Mouse (Mus musculus) adrenal gland, postnatal 10 days (tissue): ENCODE results near the gene Zfp691. TPM values are rescaled to one million over a fixed set of nuclear protein-coding genes. Genes with fewer than 3 reads are reported as not detected.

ENCODE experiments used
- DNase-seq: peaks from one replicate; pipeline ENCODE4 v3.0.0; 2021; ENCODE audit warnings: mixed read lengths
- long read RNA-seq, 2 experiments: library from polyadenylated mRNA; stranded (forward); transcript quantifications; one replicate each; pipeline ENCODE4 v2.0.0; 2021
- total RNA-seq, 2 experiments: library from RNA; stranded (reverse); gene quantifications; 2 replicates each; pipeline ENCODE4 v1.2.3; 2021

Zfp691 gene
- 10 to 100 TPM; 13.5 to 15.9 TPM for total RNA-seq
- long read RNA-seq, experiment 1, transcript Zfp691-202 (2 exons, 1,588 nt): major isoform, 6 of 17 reads
- long read RNA-seq, experiment 1, partial matches to known transcripts: 0 of 17 reads
- long read RNA-seq, experiment 1, other reads (novel, unspliced or antisense): 7 of 17 reads
- long read RNA-seq, experiment 2, transcript Zfp691-202 (2 exons, 1,588 nt): major isoform, 5 of 6 reads
- long read RNA-seq, experiment 2, partial matches to known transcripts: 0 of 6 reads
- long read RNA-seq, experiment 2, other reads (novel, unspliced or antisense): 1 of 6 reads

DNA sequence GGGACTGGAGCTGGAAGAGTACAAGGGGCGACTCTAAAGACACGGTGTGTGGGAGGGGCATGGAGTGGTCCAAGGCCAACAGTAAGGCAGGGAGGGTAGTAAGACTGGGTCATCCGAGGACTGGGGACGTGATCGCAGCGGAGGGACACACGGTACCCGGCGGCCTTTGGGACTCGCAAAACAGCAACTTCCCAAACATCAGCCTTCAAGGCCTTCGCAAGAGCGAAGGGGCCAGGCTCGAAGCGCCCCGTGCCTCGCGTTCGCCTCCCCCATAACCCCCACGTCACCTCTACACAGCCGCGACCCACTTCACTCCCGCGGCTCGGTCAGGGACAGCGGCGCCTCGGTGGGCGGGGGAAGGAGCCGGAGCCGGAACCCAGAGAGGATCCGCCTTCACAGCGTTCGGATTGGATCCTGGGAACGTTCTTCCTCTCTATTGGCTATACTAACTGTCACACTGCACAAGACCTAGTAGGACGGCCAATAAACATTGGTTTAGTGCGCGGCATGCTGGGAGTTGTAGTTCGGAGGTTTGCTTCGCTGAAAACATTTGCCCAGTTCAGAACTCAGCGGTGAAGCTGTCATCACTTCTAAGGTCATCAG, at the start of gene Zfp691:
Zfp691 (minus strand) TSS at position 345 of the 603 bp plus-strand sequence.
- DNase-seq: peak; percentile 94

DNA sequence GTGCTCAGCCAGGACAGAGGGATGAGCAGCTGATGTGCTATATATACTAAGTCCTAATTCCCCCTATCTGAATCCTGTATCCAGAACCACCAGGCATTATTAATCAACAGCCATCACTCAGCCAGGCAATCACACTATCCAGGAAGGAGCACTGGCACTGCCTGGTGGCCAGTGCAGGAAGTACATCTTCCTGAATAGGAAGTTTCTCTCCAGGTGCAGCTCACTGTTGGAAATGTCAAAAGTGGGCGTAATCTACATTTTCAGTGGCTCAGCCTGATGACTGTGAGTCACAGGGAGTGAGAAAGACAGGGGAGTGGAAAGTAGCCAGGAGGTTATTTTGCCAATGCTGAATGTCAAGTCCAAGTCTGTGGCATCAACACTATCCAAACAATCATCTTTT, 49.7 kb upstream of the Zfp691 start:
- peak; percentile 52 for DNase-seq

- DNase-seq: no peak
Observed at GRCm38 (mm10) chr4:119218169-119218568, 44.2 kb upstream of the Zfp691 start, which contains the start of gene Tmem269. Tmem269 (minus strand) TSS chr4:119218217.

DNA sequence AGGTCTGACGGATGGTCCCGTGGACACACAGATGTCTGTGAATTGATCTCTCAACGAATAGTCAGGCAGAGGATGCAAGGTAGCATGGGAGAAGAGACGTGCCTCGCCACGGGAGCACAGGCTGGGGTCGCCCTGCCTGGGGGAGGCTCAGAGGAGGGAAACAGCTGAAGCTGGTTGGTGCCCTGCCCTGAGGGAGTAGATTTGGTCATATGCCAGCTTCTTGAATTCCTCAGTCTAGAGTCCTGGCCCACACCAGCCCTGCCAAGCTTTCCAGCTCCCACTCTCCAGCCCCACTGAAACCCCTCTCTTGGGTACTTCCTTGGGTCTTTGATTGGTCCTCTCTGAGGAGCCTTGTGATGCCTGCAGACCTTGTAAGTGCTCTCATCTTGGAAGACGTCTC, 42.7 kb upstream of the Zfp691 start:
- DNase-seq: no peak

DNA sequence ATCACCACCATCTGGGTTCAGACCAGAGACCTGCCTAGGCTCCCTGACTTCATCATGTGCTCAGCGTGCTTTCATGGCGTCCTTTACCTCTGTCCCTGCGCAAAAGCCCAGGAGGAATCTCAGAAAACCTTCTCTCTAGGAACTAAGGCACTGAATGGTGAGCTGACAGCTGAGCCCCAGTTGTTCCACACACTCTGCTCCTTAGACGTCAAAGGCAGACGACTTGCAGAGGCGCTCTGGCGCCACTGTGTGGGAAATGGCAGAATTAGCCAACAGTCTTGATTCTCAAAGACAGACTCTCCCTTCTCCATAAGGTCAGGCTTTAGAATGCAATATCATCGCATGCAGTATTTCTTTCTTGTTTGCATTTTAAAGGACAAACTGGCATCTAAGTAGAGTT, 30.7 kb upstream of the Zfp691 start:
- DNase-seq: peak; percentile 77

DNA sequence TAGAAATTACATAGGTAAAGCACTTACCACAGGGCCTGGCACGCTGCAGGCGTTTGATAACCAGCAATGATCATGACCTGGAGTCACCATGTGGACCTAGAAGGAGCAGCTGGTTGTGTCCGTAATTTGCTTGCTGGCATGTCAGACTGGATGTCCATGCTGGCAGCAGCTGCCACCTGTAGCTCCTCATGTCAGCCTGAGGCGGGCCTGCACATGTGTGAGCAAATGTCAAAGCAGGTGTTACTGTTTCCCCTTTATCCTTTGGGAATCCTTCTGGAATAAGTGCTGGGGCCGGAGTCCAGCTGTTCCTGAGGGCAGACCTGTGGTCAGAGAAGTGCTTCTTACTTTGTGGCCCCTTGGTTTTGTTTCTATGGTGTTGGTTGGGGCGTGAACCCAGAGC, 24.1 kb upstream of the Zfp691 start:
- DNase-seq: no peak

DNA sequence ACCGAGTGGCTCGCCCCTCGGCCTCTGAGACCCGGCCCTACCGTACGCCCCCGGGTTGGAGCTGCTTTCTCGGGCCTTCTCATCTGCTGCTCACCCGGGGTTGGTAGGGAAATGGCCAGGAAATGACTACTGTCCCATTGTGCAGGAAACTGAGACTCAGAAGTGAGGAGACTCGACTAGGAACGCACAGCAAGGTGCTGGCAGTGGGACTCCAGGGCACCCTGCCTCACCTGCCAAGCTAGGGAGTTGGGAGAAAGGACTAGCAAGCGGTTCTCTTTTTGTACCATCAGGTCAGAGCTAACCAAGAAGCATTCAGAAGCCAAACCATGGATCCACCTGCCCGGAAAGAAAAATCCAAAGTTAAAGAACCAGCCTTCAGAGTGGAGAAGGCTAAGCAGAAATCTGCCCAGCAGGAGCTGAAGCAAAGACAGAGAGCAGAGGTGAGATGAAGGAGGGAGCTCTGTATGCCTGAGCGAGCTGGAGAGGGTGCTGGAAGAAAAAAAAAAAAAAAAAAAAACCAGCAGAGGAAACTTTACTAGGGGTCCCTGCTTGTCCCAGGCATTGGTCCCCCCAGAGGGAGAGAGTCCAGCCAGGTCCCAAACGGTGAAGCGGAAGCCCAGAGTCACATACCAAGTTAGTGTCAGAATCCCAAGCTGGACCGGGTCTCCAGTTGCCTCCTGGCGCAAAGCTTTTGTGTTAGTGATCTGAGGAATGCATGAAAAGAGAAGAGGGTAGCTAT, 21.8 kb upstream of the Zfp691 start:
- DNase-seq: no peak

- peak; percentile 97 for DNase-seq
Observed at GRCm38 (mm10) chr4:119194909-119195581, 21.1 kb upstream of the Zfp691 start, which contains the start of gene Svbp. Svbp (plus strand) TSS chr4:119195306.

DNA sequence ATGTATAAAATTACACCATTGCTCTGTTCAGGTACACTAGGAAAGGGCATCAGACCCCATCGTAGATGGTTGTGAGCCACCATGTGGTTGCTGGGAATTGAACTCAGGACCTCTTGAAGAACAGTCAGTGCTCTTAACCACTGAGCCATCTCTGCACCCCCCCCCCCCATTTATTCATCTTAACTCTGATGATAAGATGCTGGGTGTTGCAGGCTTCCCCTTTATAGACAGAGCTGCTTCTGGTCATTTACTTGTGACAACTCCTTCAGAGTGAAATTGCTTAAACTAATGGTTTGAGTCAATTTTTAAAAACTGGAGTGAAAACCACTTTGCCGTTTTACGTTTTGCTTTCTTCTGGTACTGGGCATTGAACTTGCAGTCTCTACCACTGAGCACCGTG, 18.8 kb upstream of the Zfp691 start:
- DNase-seq: no peak

DNA sequence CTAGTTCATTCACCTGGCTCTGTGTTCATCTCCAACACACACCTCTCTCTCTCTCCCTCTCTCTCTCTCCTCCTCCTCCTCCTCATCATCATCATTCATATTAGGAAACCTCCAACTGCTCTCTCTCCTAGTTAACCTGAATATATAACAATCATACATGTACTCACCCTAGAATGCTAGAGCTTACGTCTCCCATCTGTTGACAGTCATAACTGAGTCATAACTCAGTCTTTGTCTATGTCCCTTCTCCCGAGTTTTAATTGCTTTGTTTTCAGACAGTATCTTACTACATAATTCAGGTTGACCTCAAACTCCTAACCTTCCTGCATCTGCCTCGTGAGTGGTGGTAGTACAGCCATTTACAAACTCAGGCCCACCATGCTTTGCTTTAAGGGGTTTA, 17.3 kb upstream of the Zfp691 start:
- DNase-seq: no peak

DNA sequence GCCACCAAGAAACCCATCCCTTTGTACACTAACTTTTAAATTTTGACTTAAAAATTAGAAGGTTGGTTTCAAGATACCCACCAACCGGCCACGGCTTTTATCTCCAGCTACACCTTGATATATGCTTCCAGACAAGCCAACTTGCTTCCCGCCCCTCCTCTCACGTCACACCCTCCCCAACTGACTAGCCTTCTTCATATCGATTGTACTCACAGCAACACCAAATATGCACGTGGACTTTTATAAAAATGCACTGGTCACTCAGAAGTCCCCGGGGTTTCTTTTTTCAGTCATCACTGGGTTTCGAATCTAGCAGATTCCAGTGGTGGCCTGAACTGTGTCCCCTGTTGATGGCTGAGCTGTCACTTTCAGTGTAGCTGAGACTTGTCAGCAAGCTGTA, 16.6 kb upstream of the Zfp691 start:
- DNase-seq: no peak

- no peak for DNase-seq
Observed at GRCm38 (mm10) chr4:119189864-119190263, 15.9 kb upstream of the Zfp691 start, which contains the start of gene Ermap. Ermap (minus strand) TSS chr4:119190011.

GRCm38 (mm10) chr4:119189392-119189791, 15.4 kb upstream of the Zfp691 start:
- DNase-seq: no peak

DNA sequence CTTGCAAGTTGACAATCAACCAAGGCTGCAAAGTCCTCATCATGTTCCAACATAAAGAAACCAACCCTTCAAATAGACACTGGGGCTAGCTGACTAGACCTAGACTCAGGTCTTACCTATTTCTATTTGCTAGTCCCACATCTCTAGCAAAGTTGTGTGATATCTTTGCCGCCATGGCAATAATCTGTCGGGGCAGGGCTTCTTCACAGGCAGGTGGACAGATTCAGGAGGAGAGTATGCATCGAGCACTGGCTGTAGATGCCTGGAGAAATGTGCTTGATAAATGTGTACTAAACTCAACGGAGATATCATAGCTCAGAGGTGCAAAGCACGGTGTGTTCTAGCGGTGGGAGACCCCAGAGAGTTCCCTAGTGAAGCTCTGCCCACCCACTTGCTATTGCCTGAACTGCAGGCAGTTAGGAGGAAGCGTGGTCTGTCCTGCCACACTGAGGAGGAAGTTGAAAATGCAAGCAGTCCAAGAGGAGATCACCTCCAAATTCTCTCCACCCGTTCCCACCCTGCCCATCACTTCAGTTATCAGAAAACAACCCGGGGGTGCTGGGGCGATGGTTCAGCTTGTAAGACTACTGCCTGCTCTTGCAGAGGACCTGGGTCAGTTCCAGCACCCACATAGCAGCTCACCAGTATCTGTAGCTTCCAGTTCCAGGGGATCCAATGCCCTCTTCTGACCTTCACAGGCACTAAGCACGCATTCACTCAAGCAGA, 14.2 kb upstream of the Zfp691 start:
- no peak for DNase-seq

GRCm38 (mm10) chr4:119185771-119186170, 11.8 kb upstream of the Zfp691 start:
- DNase-seq: no peak

GRCm38 (mm10) chr4:119183525-119183924, 9.5 kb upstream of the Zfp691 start:
- DNase-seq: no peak

DNA sequence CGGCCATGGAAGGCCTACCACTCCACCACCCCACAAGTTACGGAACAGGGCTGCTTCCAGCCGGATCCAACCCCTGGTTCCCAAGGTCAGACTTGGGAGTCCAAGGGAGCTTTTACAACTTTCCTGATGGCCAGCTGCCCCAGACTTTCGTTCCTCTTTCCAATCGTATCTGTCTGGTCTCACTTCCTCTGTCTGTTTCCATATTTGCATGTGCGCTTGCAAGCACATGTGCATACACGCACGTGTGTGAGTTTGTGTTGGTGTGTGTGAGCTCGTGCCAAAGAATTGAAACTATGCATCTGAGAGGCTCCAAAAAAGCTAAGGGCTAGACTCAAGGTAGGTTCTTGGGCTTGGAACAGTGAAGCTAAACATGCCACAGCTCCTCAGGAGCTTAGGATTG, 7.5 kb upstream of the Zfp691 start:
- DNase-seq: no peak

- no peak for DNase-seq
Observed at GRCm38 (mm10) chr4:119180133-119180707, 6.2 kb upstream of the Zfp691 start.

DNA sequence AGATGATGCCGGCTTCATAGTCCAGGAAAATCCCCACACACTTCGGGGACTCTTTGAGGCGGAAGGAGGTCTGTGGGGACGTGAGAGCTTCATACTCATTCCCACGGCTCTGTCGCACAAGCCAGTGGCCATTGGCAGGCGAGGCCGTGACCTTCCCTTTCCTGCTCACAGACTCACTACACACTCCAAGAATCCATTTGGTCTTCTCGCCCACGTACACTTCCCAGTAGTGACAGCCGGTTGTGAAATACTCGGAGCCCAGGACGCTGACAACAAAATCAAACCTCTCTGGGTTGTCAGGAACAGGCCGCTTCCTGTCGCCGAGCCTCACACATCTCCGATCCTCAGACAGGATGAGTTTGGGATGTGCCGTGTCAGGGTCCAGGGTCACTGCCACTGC, 4.3 kb upstream of the Zfp691 start:
- DNase-seq: no peak

DNA sequence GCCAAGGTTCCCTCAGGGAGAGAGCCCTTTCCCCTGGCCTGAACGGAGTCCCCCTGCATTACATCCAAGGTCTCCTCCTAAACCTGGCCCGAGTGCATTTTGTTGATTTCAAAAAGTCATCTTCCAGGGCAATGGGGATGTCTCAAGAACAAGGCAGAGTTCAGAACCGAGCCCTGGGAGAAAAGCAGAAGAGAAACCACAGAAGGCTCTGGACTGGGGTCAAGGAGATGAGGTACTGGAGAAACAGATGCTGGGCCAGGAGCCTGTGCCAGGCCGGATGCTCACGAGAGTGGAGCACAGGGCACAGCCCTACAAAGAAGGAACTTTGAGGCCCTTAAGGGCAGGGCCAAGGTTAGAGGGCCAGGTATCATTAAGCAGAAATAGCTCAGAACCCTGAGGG, 3.7 kb upstream of the Zfp691 start:
- DNase-seq: no peak

DNA sequence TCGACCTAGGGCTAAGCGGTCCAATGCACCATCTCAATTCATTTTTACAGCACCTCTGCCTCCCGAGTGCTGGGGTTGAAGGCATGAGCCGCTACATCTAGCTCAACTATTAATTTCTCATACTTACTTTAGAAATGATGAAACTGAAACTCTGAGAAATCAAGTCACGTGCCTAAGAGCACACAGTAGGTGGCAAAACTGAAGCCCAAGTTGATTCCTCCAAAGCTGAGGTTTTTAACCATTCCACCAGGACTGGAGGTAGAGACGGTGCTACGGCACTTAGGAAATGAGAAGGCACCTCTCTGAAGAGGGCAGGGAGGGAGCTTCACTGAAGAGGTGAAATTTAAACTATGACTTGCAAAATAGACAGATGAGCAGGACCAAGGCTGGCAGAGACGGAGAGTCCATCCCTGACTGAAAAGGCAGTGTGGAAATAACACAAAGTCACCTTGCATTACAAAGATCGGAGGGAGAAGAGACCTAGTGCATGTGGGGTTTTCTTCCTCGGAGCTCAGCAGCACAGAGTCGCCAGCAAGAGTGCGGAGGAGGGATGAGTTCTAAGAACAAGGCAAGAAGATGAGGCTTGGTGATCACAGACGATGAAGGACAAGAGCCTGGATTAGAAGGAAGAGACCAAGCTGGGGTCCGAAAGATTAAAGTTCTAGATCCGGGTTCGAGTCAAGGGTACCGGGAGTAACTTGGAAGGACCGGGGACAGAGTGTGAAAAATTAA, 910 bp downstream of the Zfp691 start:
- no peak for DNase-seq
